Mouse (Mus musculus) testis, adult 2 months (tissue): ENCODE measurements around the gene Zfp775. TPM values are rescaled to one million over a fixed set of nuclear protein-coding genes. Genes with fewer than 3 reads are reported as not detected.

Experiments used
- H3K27ac ChIP-seq: fragments of 200-500 bp; 2 replicates; pipeline ENCODE4 v1.5.1; 2012; ENCODE audit warnings: low read depth, low read length; ENCODE audit not compliant: control insufficient read depth, insufficient read depth
- H3K27me3 ChIP-seq: fragments of 200-500 bp; 2 replicates; pipeline ENCODE4 v1.6.1; 2012; ENCODE audit warnings: mild to moderate bottlenecking, low read length, moderate library complexity; ENCODE audit not compliant: control insufficient read depth, insufficient read depth
- H3K36me3 ChIP-seq: fragments of 200-500 bp; 2 replicates; pipeline ENCODE4 v1.6.1; 2012; ENCODE audit warnings: mild to moderate bottlenecking, low read length; ENCODE audit not compliant: control insufficient read depth, insufficient read depth
- H3K4me1 ChIP-seq: fragments of 200-500 bp; 2 replicates; pipeline ENCODE4 v1.6.1; 2012; ENCODE audit warnings: low read length; ENCODE audit not compliant: control insufficient read depth, insufficient read depth
- H3K4me3 ChIP-seq: fragments of 200-500 bp; 2 replicates; pipeline ENCODE4 v1.5.1; 2012; ENCODE audit warnings: low read depth, mild to moderate bottlenecking, low read length, moderate library complexity, mixed read lengths; ENCODE audit not compliant: control insufficient read depth
- CTCF ChIP-seq: fragments of 200-500 bp; IDR thresholded peaks from 2 replicates; pipeline ENCODE4 v1.5.1; 2012; ENCODE audit warnings: low read depth, mild to moderate bottlenecking, inconsistent platforms, low read length, moderate library complexity; ENCODE audit not compliant: control insufficient read depth, insufficient read depth, insufficient replicate concordance
- POLR2A ChIP-seq: fragments of 200-500 bp; IDR thresholded peaks from 2 replicates; pipeline ENCODE4 v1.6.1; 2012; ENCODE audit warnings: low read depth, mild to moderate bottlenecking, inconsistent platforms, low read length, moderate library complexity; ENCODE audit not compliant: control insufficient read depth
- polyA plus RNA-seq: library from polyadenylated mRNA; depleted of rRNA; stranded (reverse); fragments of >200 nt; gene quantifications from 2 replicates; pipeline ENCODE4 v1.2.3, GENCODE M21; 2012

Zfp775 gene
- polyA plus RNA-seq, 1 experiment, result 1.8 TPM

DNA sequence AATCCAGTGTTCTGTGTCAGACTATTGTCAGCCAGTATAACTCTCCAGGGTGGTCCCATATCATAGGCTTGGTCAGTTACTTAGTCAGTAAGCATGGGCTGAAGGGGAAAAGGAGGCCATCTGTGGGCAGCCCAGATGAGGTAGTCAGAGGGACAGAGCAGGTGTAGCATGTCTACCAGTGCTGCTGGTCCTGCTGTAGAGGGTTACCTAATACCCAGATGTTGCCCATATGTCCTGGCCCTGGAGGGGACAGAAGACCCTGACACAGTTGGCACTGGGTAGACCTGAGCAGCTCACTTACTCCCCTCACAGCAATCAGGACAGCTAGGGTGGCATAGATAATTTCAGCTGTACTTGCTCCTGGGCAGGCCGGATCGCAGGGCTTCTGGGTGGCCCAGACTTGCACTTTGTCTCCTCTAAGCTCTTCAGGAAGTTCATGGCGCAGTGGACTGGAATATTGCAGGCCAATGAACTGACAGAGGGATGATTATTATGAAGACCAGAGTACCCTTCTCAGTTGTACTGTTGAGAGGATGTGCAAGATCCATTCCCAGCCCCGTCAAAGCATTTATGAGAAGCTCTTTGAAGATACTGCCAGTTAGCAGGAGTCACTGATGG, 36.1 kb upstream of the Zfp775 start:
- TF ChIP-seq CTCF (no peak), POLR2A (no peak)
- H3K4me3 ChIP-seq, result no peak overlapping the region
- H3K27ac ChIP-seq, result no peak overlapping the region
- H3K36me3 ChIP-seq, result no peaks in the 10 kb centered on the region; the same call in 1 of the 2 replicates
- no peaks in the 10 kb centered on the region for H3K27me3 ChIP-seq
- H3K4me1 ChIP-seq, result no peaks in the 10 kb centered on the region

- no peak for TF ChIP-seq CTCF
- no peak for TF ChIP-seq POLR2A
- Histone ChIP-seq H3K4me3 (no peak overlapping the region), H3K36me3 (no peaks in the 10 kb centered on the region; the same call in 1 of the 2 replicates), H3K27me3 (no peaks in the 10 kb centered on the region), H3K27ac (no peak overlapping the region), H3K4me1 (no peaks in the 10 kb centered on the region)
These were observed 35.6 kb upstream of the Zfp775 start for GRCm38 (mm10) chr6:48566312-48566711.

GRCm38 (mm10) chr6:48568036-48568984, 33.6 kb upstream of the Zfp775 start:
- TF ChIP-seq CTCF, result no peak
- TF ChIP-seq POLR2A, result no peak
- no peaks in the 10 kb centered on the region; the same call in 1 of the 2 replicates for H3K36me3 ChIP-seq

DNA sequence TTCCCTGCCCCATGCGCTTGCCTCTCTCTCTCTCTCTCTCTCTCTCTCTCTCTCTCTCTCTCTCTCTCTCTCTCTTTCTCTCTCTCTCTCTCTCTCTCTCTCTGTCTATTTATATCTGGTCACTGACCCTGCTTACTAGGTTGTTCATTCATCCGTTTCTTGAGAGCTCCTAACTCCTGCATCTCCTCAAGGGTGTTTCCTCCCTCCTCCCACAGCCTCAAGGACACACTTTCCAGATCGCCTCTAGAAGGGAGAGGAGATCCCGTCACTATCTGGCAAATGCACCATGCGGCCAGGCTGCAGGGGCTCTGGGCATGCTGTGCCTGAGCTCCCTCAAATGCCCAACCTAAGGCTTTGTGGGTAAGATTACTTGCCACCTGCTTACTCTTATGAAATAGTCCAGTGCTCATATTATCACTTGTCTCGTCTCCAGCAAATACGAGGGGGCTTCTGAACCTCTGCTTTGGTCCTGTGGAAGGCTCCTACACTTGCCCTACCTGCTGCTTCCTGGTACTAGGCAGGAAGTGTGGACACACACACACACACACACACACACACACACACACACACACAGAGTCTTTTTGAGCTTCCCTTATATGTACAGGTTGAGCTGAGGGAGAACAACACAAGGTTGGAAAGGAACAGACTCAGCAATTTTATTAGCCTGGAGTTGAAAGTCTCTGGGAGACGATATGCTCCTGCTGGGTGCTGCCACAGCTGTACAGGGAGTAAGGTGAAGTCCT, 32.6 kb upstream of the Zfp775 start:
- Histone ChIP-seq H3K27me3 (no peaks in the 10 kb centered on the region), H3K4me3 (no peak overlapping the region), H3K27ac (no peak overlapping the region), H3K36me3 (no peaks in the 10 kb centered on the region), H3K4me1 (peaks cover 12% of the 10 kb centered on the region)
- TF ChIP-seq CTCF (no peak), POLR2A (no peak)

More at GRCm38 (mm10) chr6:48568036-48568984, 33.6 kb upstream of the Zfp775 start:
- Histone ChIP-seq H3K4me3 (no peak overlapping the region), H3K4me1 (peaks cover 12% of the 10 kb centered on the region), H3K27ac (no peak overlapping the region), H3K27me3 (no peaks in the 10 kb centered on the region)

GRCm38 (mm10) chr6:48572014-48572413, 29.8 kb upstream of the Zfp775 start:
- Histone ChIP-seq H3K4me3 (peak overlapping the region; percentile 48), H3K4me1 (peaks cover 12% of the 10 kb centered on the region), H3K36me3 (no peaks in the 10 kb centered on the region), H3K27me3 (no peaks in the 10 kb centered on the region), H3K27ac (peak overlapping the region; percentile 70)
- no peak for TF ChIP-seq POLR2A
- TF ChIP-seq CTCF, result no peak

DNA sequence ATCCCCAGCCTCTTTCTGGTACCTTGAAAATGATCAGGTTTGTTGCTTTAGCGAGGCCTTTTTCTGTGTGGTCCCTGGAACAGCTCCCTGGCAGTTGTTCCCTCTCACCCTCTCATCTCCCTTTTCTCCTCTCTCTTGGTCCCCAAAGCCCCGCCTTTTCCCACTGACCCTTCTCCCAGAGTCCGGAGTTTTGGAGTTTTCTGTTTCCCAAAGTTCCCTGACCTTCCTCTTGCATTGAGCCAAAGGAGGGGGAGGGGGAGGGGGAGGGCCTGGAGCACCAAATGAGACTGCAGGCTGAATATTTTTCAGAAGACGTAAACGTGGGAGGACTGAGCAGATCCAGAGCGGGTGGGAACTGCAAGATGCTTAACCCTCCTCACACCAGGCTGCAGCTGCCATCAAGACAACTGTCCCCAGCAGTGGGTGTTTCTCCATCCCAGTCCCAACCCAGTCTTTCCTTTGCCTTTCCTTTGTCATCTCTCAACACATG, 29.2 kb upstream of the Zfp775 start, which contains the start of gene Rarres2:
TSS of gene Rarres2 (minus strand) at position 218 of the 490 bp plus-strand sequence.
- H3K4me3 ChIP-seq, result peak within 1 kb of the TSS; percentile 48

GRCm38 (mm10) chr6:48573280-48573679, 28.6 kb upstream of the Zfp775 start:
- TF ChIP-seq CTCF (no peak), POLR2A (no peak)
- Histone ChIP-seq H3K36me3 (no peaks in the 10 kb centered on the region), H3K27me3 (no peaks in the 10 kb centered on the region), H3K4me1 (peaks cover 12% of the 10 kb centered on the region), H3K4me3 (no peak overlapping the region), H3K27ac (no peak overlapping the region; the same call in 1 of the 2 replicates)

More for the DNA sequence above, 29.2 kb upstream of the Zfp775 start, which contains the start of gene Rarres2:
- H3K27ac ChIP-seq, result peak within 1 kb of the TSS; percentile 70
- no peaks in the 10 kb centered on the region for H3K27me3 ChIP-seq
- no peaks in the 10 kb centered on the region for H3K36me3 ChIP-seq
- TF ChIP-seq CTCF, result no peak
- TF ChIP-seq POLR2A, result no peak
- peaks cover 12% of the 10 kb centered on the region for H3K4me1 ChIP-seq
